Mouse (Mus musculus) erythroblast, embryonic 14.5 days (primary cell): ENCODE measurements around the gene Slc41a1. TPM values are rescaled to one million over a fixed set of nuclear protein-coding genes. Genes with fewer than 3 reads are reported as not detected.
A peak's percentile ranks its signal among the peaks of the same experiment; 100 is the strongest.

ENCODE experiments used
- H3K27me3 ChIP-seq: 2 replicates; pipeline ENCODE4 v1.6.1; 2012; ENCODE audit warnings: inconsistent platforms; ENCODE audit not compliant: control insufficient read depth
- H3K36me3 ChIP-seq: 2 replicates; pipeline ENCODE4 v1.6.1; 2012; ENCODE audit warnings: mild to moderate bottlenecking, inconsistent platforms; ENCODE audit not compliant: control insufficient read depth
- H3K4me1 ChIP-seq: 2 replicates; pipeline ENCODE4 v1.6.1; 2012; ENCODE audit warnings: inconsistent platforms; ENCODE audit not compliant: control insufficient read depth
- H3K4me3 ChIP-seq: replicated peaks from 2 replicates; pipeline ENCODE3; 2012; ENCODE audit warnings: moderate library complexity, mild to moderate bottlenecking, inconsistent platforms
- H3K9me3 ChIP-seq: 2 replicates; pipeline ENCODE4 v1.6.1; 2012; ENCODE audit warnings: low read length, inconsistent platforms, mixed read lengths; ENCODE audit not compliant: control insufficient read depth
- GATA1 ChIP-seq: IDR thresholded peaks from 2 replicates; pipeline ENCODE4 v1.6.1; 2012; ENCODE audit warnings: low read length, inconsistent platforms, mixed read lengths
- TAL1 ChIP-seq: IDR thresholded peaks from 3 replicates; pipeline ENCODE4 v1.6.1; 2012; ENCODE audit warnings: low read length, inconsistent platforms, mixed read lengths
- polyA plus RNA-seq: library from polyadenylated mRNA; stranded (reverse); fragments of >175 nt; gene quantifications from 2 replicates; pipeline ENCODE4 v1.2.3, GENCODE M21; 2012

Slc41a1 gene
- polyA plus RNA-seq, 1 experiment, result 0.17 TPM

DNA sequence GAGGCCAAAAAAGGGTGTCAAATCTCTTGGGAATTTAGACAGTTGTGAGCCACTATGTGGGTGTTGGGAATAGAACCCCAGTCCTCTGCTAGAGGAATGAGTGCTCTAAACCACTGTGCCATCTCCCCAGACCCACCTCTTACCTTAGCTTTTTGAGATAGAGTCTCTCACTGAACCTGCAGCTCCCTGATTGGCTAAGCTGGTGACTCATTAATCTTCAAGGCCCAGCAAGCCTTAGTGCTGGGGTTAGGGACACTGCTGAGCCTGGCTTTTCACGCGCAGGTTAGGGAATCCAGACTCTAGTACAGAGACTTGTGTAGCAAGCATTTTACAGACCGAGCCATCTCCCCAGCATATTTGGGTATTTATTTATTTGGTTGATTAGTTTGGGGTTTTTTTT is 9.7 kb downstream of the Slc41a1 start:
- Histone ChIP-seq H3K4me3 (no peak overlapping the region), H3K9me3 (no peaks in the 10 kb centered on the region), H3K4me1 (no peaks in the 10 kb centered on the region), H3K27me3 (no peaks in the 10 kb centered on the region), H3K36me3 (peaks cover 5% of the 10 kb centered on the region; the same call in 1 of the 2 replicates)
- TF ChIP-seq GATA1 (no peak), TAL1 (no peak)

- TF ChIP-seq TAL1 (no peak), GATA1 (no peak)
- Histone ChIP-seq H3K4me3 (no peak overlapping the region), H3K4me1 (no peaks in the 10 kb centered on the region), H3K36me3 (peaks cover 5% of the 10 kb centered on the region; the same call in 1 of the 2 replicates), H3K9me3 (no peaks in the 10 kb centered on the region), H3K27me3 (no peaks in the 10 kb centered on the region)
Observed at GRCm38 (mm10) chr1:131838542-131838941, 11.2 kb downstream of the Slc41a1 start.

DNA sequence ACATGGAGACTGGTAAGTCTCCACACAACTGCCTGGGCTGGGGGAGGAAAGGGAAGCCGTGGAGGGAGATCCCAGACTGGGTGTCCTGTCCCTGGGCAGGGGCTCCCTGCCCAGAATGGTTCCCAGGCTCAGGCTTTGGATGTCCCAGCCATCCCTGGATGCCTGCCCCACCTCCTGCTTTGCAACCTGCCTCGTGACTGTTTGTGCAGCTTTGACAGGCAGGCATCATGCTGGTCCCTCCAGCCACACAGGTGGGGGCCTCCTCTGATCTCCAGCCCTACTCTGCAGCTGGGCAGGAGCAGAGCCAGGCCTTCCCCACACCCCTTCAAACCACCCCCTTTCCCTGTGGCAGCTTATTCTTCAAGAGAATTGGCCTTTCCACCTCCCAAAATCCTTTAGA is 12.0 kb downstream of the Slc41a1 start:
- Histone ChIP-seq H3K36me3 (peaks cover 5% of the 10 kb centered on the region), H3K27me3 (no peaks in the 10 kb centered on the region), H3K4me3 (no peak overlapping the region), H3K9me3 (no peaks in the 10 kb centered on the region), H3K4me1 (no peaks in the 10 kb centered on the region)
- TF ChIP-seq TAL1 (no peak), GATA1 (no peak)

DNA sequence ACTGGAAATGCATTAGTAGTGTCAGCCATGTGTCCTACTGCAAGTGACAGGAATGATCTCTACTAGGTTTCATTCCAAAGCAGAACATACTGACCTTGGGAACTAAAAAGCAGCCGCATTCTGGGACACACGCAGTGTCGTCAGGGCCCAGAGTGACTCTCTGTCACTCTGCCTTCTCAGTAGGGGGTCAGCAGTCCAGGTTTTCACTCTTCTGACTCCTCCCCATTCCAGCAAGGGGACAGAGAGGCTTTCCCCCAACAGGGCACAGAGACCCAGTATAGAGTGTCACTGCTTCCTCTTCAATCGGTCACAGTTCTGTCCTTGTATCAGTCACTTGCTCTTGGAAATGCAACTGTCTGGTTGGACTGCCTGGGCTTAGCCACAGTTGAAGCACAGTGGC is 14.9 kb downstream of the Slc41a1 start:
- H3K36me3 ChIP-seq, result peaks cover 5% of the 10 kb centered on the region
- TF ChIP-seq TAL1, result no peak

GRCm38 (mm10) chr1:131843758-131844157 is 16.5 kb downstream of the Slc41a1 start:
- TF ChIP-seq TAL1 (no peak), GATA1 (no peak)
- H3K4me3 ChIP-seq, result no peak overlapping the region
- H3K4me1 ChIP-seq, result no peaks in the 10 kb centered on the region
- no peaks in the 10 kb centered on the region for H3K9me3 ChIP-seq
- peaks cover 5% of the 10 kb centered on the region for H3K36me3 ChIP-seq
- H3K27me3 ChIP-seq, result no peaks in the 10 kb centered on the region

More for the DNA sequence above, 14.9 kb downstream of the Slc41a1 start:
- Histone ChIP-seq H3K4me3 (no peak overlapping the region), H3K27me3 (no peaks in the 10 kb centered on the region), H3K4me1 (no peaks in the 10 kb centered on the region), H3K9me3 (no peaks in the 10 kb centered on the region)

- Histone ChIP-seq H3K27me3 (no peaks in the 10 kb centered on the region), H3K4me1 (no peaks in the 10 kb centered on the region), H3K9me3 (no peaks in the 10 kb centered on the region), H3K36me3 (peaks cover 5% of the 10 kb centered on the region), H3K4me3 (no peak overlapping the region)
- TF ChIP-seq TAL1 (no peak), GATA1 (no peak)
Observed at GRCm38 (mm10) chr1:131844883-131845282, 17.6 kb downstream of the Slc41a1 start.

GRCm38 (mm10) chr1:131846255-131846654 is 19.0 kb downstream of the Slc41a1 start:
- no peak for TF ChIP-seq TAL1
- TF ChIP-seq GATA1, result no peak
- Histone ChIP-seq H3K4me3 (no peak overlapping the region), H3K36me3 (no peaks in the 10 kb centered on the region; the same call in none of the 2 replicates), H3K9me3 (no peaks in the 10 kb centered on the region), H3K4me1 (no peaks in the 10 kb centered on the region), H3K27me3 (no peaks in the 10 kb centered on the region)

- no peaks in the 10 kb centered on the region for H3K9me3 ChIP-seq
- H3K4me3 ChIP-seq, result no peak overlapping the region
- H3K36me3 ChIP-seq, result no peaks in the 10 kb centered on the region
- no peaks in the 10 kb centered on the region; the same call in 1 of the 2 replicates for H3K27me3 ChIP-seq
- TF ChIP-seq TAL1, result no peak
- TF ChIP-seq GATA1, result no peak
- peaks cover 2% of the 10 kb centered on the region for H3K4me1 ChIP-seq
Observed at GRCm38 (mm10) chr1:131861811-131862210, 34.5 kb downstream of the Slc41a1 start.

- TF ChIP-seq GATA1, result no peak
- H3K9me3 ChIP-seq, result no peaks in the 10 kb centered on the region
- no peak overlapping the region for H3K4me3 ChIP-seq
- H3K27me3 ChIP-seq, result peaks cover 5% of the 10 kb centered on the region
- peaks cover 13% of the 10 kb centered on the region for H3K4me1 ChIP-seq
- H3K36me3 ChIP-seq, result no peaks in the 10 kb centered on the region
Observed at GRCm38 (mm10) chr1:131865596-131865995, 38.3 kb downstream of the Slc41a1 start.

DNA sequence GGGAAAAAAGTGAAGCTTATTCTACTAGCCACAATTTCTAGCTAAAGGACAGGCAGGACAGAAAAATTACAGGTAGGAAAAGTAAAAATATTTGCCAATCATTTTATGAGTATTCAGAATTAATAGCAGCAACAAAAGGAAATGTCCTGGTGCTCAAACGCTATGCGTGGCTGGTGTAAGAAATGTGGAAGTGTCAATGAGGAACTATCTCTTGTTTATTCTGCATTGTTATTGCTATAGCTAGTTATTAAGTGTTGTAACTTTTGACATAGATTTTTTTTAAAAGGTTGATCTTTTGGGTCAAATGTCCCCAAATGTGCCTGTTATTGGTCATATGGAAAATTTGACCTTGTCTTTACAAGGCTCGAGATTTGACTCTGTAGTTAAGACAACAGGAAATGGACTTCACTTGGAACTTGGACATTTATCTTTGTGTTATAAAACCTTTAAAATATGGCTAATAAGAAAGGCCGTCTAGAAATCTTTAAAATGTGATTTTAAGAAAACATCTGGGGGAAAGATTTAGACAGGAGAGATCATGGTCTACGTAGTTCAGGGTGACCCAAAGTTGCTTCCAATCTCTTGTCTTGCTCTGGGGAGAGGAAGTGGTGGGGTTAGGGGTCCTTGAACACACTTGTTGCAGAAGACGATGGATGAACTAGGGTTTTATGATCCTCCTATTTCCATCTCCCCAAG is 39.2 kb downstream of the Slc41a1 start:
- H3K4me3 ChIP-seq, result peak overlapping the region; percentile 80
- H3K36me3 ChIP-seq, result no peaks in the 10 kb centered on the region
- H3K27me3 ChIP-seq, result peaks cover 5% of the 10 kb centered on the region
- TF ChIP-seq TAL1 (no peak), GATA1 (no peak)
- H3K9me3 ChIP-seq, result no peaks in the 10 kb centered on the region
- H3K4me1 ChIP-seq, result peaks cover 13% of the 10 kb centered on the region
